Mouse (Mus musculus) cerebellum, postnatal 36 days (tissue): ENCODE results near the gene Slc25a35.
A peak's percentile ranks its signal among the peaks of the same experiment; 100 is the strongest.
"Not testable (repeated sequence)": the region's sequence is repeated elsewhere in the genome, so short reads cannot be mapped to it uniquely, and the experiment has no call there.

Source experiments
- DNase-seq, 2 experiments: peaks; one replicate each; pipeline ENCODE4 v3.0.0; 2021 to 2022; ENCODE audit warnings: mixed read lengths in 2 of 2

Gene Slc25a35

DNA sequence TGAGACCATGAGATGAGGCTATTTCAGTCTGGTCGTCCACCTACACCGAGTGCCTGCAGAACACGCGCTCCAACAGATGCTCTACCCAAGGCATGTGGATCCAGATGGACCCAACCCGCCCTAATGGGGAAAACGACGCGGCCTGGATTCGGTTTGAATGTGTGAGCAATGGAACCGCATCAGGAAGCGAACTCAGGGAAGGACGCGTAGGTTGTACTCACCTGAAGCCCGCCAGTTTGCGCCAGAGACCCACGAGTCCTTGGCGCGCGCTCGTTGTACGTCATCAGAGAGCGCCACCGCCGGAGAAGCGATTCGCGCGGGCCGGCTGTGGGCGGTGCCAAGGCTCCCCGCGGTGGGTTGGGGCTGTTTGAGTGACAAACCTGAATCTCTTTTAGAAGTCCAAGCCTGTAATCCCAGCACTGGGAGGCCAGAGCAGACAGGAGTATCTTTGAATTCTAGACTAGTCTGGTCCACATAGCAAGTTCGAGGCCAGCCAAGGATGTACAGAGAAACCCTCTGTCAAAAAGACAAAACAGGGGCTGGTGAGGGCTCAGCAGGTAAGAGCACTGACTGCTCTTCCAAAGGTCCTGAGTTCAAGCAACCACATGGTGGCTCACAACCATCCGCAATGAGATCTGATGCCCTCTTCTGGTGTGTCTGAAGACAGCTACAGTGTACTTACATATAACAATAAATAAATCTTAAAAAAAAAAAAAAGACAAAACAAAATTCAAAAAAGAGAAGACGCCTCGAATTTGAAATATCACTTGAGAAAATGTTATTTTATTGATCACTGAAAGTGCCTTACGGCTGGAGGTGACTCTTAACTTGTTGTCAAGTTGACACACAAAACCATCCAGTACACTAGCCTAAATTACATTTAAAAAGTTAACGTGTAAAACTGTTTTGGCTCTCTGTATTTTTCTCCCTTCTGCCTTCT is 40.5 kb downstream of the Slc25a35 start, which contains the start of gene Pfas:
Gene Pfas (minus strand): TSS at position 279 of the 940 bp plus-strand sequence.
- DNase-seq = peak; percentile 96

DNA sequence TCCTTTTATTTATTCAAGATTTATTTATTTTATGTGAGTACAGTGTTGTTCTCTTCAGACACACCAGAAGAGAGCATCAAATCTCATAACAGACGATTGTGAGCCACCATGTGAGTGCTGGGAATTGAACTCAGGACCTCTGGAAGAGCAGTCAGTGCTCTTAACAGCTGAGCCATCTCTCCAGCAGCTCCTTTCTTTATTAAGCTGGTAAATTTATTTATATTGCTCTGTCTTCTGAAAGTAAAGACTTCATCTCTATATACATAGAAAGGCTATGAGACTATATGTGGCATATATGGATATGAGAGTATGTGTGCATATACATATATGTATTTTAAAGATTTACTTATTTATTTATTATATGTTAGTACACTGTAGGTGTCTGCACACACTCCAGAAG is 41.6 kb downstream of the Slc25a35 start:
- DNase-seq = no peak

GRCm38 (mm10) chr11:69010400-69011323 is 42.7 kb downstream of the Slc25a35 start:
- no peak for DNase-seq

GRCm38 (mm10) chr11:69011445-69011844 is 43.5 kb downstream of the Slc25a35 start:
- not testable (repeated sequence) for DNase-seq

DNA sequence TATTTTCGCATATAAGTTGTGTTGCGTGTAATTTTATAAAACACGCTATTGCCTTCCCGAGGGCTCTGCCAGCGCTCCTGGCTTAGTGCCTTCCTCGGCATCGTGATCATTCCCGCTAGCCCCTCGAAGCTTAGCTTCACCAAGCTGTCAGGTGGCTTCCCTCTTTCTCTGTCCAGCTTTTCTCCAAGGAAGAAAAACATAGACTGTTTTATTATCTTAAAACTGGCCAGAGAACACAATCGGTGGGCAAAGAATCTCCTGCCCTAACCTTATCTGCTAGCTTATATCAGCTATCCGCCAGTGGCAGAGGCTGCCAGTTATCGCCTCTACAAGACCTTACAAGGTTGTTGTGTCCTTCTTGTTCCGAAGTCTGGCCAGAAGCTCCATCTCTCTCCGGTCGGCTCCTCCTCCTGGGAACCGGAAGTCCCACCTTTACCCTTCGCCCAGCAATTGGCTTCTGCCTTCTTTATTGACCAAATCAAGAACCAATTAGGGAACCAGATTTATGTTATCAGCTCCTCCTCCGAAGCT is 44.2 kb downstream of the Slc25a35 start:
- DNase-seq = peak; percentile 84 to 87

DNA sequence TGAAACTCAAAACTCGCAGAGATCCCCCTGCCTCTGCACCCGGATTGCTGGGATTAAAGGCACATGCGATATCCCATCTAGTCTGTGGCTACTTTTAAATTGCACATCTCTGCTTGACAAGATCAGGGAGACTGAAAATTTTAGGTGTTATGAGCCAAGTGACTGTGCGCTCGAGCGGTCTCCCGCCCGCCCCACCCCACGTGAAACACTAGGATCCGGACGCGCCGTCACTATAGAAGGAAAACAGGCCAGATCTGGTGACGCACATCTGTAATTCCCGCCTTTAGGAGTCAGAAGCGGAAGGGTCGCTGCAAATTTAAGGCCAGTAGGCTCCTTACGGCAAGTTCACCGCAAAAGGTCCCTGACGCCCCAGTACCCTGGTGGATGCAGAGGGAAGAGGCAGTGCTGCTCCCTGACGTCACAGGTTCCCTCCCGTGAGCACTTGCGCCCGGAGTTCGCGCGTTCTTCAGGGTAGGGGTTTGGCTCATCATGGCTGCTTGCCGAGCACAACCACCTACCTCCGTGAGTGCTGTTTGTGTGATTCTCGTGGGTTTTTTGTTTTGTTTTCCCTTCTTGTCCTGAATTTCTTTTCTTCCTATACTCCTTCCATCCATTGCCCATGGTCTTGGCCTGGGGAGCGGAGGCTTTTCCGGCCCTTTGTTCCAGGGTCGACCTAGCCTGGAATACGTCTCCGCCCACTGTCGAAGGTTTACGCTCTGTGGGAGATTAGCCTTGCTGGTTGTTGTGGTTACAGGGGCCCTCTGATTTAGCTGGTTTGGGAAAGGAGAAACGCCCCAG is 47.9 kb downstream of the Slc25a35 start, which contains the start of gene Ctc1:
Gene Ctc1 (plus strand): TSS at position 268 of the 798 bp plus-strand sequence.
- peak; percentile 89 for DNase-seq

DNA sequence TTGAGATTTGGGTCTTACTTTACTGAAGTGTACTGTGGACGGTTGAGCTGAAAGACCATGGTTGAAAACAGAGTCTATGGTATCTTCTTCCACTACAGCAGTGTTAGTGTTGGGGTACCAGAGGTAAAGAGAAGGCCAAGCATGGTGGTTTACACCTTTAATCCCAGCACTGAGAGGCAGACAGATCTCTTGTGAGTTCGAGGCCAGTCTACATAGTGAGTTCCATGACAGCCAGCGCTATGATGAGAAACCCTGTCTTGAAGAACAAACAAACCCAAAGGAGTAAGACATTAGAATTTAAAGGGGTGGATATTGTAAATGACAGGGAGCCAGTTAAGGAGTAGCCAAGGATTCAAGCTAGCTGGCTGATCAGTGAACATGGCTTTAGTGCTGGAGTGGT is 48.8 kb downstream of the Slc25a35 start:
- no peak for DNase-seq

DNA sequence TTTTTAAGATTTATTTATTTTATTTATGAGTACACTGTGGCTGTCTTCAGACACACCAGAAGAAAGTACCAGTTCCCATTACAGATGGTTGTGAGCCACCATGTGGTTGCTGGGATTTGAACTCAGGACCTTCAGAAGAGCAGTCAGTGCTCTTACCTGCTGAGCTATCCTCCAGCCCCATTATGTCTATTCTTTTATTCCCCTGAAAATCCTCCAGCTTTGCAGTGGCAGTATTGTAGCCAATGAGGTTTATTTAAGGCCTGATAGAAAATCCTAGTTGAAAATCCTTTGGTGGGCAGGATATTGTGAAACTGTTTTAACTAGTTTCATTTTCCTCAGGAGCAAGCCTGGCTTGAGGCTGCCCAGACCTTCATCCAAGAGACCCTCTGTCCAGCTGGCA is 52.8 kb downstream of the Slc25a35 start:
- DNase-seq = no peak
